Mouse (Mus musculus) lung, postnatal 0 days (tissue): ENCODE measurements around the gene Tubb4a. TPM values are rescaled to one million over a fixed set of nuclear protein-coding genes. Genes with fewer than 3 reads are reported as not detected.

Experiments
- ATAC-seq: fragments of 200-750 bp; cut with Nextera tagmentation; 2 replicates; pipeline ENCODE4 v1.8.0; 2017; ENCODE audit warnings: moderate library complexity
- DNase-seq: peaks from one replicate; pipeline ENCODE4 v3.0.0-alpha.2; 2016; ENCODE audit warnings: low spot score
- H3K27ac ChIP-seq: fragments of 300-500 bp; sonication (generic); 2 replicates; pipeline ENCODE4 v1.5.1; 2014; ENCODE audit warnings: antibody characterized with exemption, mild to moderate bottlenecking, low read length, mixed read lengths
- H3K27me3 ChIP-seq: fragments of 300-500 bp; sonication (generic); replicated peaks from 2 replicates; pipeline ENCODE4 v1.6.1; 2014; ENCODE audit warnings: low read length, mixed read lengths; ENCODE audit not compliant: insufficient read depth
- H3K36me3 ChIP-seq: fragments of 300-500 bp; sonication (generic); 2 replicates; pipeline ENCODE4 v1.6.1; 2014; ENCODE audit warnings: low read length, mixed read lengths; ENCODE audit not compliant: insufficient read depth
- H3K4me1 ChIP-seq: fragments of 300-500 bp; sonication (generic); 2 replicates; pipeline ENCODE4 v1.6.1; 2014; ENCODE audit warnings: antibody characterized with exemption, low read depth, low read length, mixed read lengths; ENCODE audit not compliant: insufficient read depth
- H3K4me2 ChIP-seq: fragments of 300-500 bp; sonication (generic); replicated peaks from 2 replicates; pipeline ENCODE4 v1.6.1; 2014; ENCODE audit warnings: low read depth, mild to moderate bottlenecking, low read length, moderate library complexity, mixed read lengths
- H3K4me3 ChIP-seq: fragments of 300-500 bp; sonication (generic); 2 replicates; pipeline ENCODE4 v1.5.1; 2014; ENCODE audit warnings: low read depth, low read length
- H3K9ac ChIP-seq: fragments of 300-500 bp; sonication (generic); replicated peaks from 2 replicates; pipeline ENCODE4 v1.6.1; 2014; ENCODE audit warnings: low read depth, mild to moderate bottlenecking
- H3K9me3 ChIP-seq: fragments of 300-500 bp; sonication (generic); 2 replicates; pipeline ENCODE4 v1.6.1; 2016; ENCODE audit warnings: low read length, mixed read lengths
- CTCF ChIP-seq: IDR thresholded peaks from 2 replicates; pipeline ENCODE4 v1.5.1; 2016; ENCODE audit warnings: antibody characterized with exemption, mild to moderate bottlenecking
- EP300 ChIP-seq: IDR thresholded peaks from 2 replicates; pipeline ENCODE4 v1.6.1; 2016; ENCODE audit warnings: antibody characterized with exemption, mild to moderate bottlenecking, control low read depth
- WGBS: fragments of 180-500 bp; shearing (Covaris S2); extraction: QIAGEN DNeasy Blood & Tissue Kit; methylation state at CpG from one replicate; pipeline ENCODE4 v1.1.7; 2014; 5-methylcytosine and 5-hydroxymethylcytosine counted together
- polyA plus RNA-seq: library from polyadenylated mRNA; unstranded; fragments of >200 nt; fragmentation: Nextera tagmentation; extraction: Ambion mirVana; gene quantifications from 2 replicates; pipeline ENCODE4 v1.2.1, GENCODE M21; 2015

The Tubb4a gene
- polyA plus RNA-seq, 1 experiment from 2014 or later = 7.5 TPM

GRCm38 (mm10) chr17:57105181-57106034 is 17.8 kb upstream of the Tubb4a start, which contains the start of gene Tnfsf9:
Gene Tnfsf9, plus strand, starts transcription at chr17:57105325.
- peak within 1 kb of the TSS; percentile 51 for H3K4me3 ChIP-seq
- ATAC-seq = peak; percentile 77
- H3K27me3 ChIP-seq = no peaks in the 10 kb centered on the region
- 0% methylated on average over 43 of the region's 61 CpGs for WGBS
- DNase-seq = peak; percentile 58
- no peaks in the 10 kb centered on the region for H3K9me3 ChIP-seq
- no peaks in the 10 kb centered on the region for H3K36me3 ChIP-seq
- H3K4me1 ChIP-seq = no peaks in the 10 kb centered on the region
- H3K9ac ChIP-seq = peak within 1 kb of the TSS; percentile 41
- peak within 1 kb of the TSS; percentile 87 for H3K4me2 ChIP-seq
- TF ChIP-seq CTCF = no peak
- TF ChIP-seq EP300 = no peak
- H3K27ac ChIP-seq = no peak within 1 kb of the TSS

DNA sequence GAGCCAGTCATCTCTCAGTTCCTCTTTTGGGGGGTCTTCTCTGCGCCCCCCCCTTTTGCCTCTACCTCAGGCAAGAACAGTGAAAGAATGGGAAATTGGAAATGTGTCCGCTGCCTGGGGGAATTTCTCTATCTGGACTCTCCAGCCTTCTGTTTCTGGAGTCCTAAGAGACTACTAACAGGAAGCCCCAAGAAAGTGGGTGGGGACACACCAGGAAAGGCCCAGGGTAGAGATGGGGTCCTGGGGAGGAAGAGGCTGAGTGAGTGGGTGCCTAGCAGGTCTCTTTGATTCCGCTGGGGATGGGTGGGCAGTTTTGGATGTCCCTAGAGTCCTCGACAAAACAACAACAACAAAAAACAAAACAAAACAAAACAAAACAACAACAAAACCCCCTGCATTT is 16.9 kb upstream of the Tubb4a start:
- no peak overlapping the region; the same call in 1 of the 2 replicates for H3K4me3 ChIP-seq
- ATAC-seq (no peak), DNase-seq (no peak)
- no peak for TF ChIP-seq CTCF
- TF ChIP-seq EP300 = no peak
- no peaks in the 10 kb centered on the region for H3K36me3 ChIP-seq
- H3K4me2 ChIP-seq = peak overlapping the region; percentile 87
- no peaks in the 10 kb centered on the region for H3K27me3 ChIP-seq
- no peaks in the 10 kb centered on the region for H3K9me3 ChIP-seq
- H3K4me1 ChIP-seq = no peaks in the 10 kb centered on the region
- no peak overlapping the region for H3K9ac ChIP-seq
- WGBS = 49% methylated on average over 4 of the region's 4 CpGs
- H3K27ac ChIP-seq = no peak overlapping the region

- H3K4me2 ChIP-seq = no peak overlapping the region
- no peaks in the 10 kb centered on the region for H3K9me3 ChIP-seq
- TF ChIP-seq EP300 = no peak
- no peak for TF ChIP-seq CTCF
- H3K36me3 ChIP-seq = no peaks in the 10 kb centered on the region
- no peak overlapping the region for H3K4me3 ChIP-seq
- H3K4me1 ChIP-seq = no peaks in the 10 kb centered on the region
- ATAC-seq (no peak), DNase-seq (no peak)
- WGBS = 77% methylated on average over 2 of the region's 2 CpGs
- H3K27ac ChIP-seq = no peak overlapping the region
- H3K9ac ChIP-seq = no peak overlapping the region
- H3K27me3 ChIP-seq = no peaks in the 10 kb centered on the region
Measured at GRCm38 (mm10) chr17:57102276-57102675, 14.7 kb upstream of the Tubb4a start.

- no peak for DNase-seq
- no peaks in the 10 kb centered on the region for H3K36me3 ChIP-seq
- no peak overlapping the region for H3K4me3 ChIP-seq
- TF ChIP-seq EP300 (no peak), CTCF (no peak)
- no peak overlapping the region for H3K27ac ChIP-seq
- WGBS = 10% methylated on average over 10 of the region's 10 CpGs
- no peaks in the 10 kb centered on the region for H3K9me3 ChIP-seq
- ATAC-seq = no peak
- H3K4me2 ChIP-seq = no peak overlapping the region
- no peaks in the 10 kb centered on the region for H3K4me1 ChIP-seq
- H3K9ac ChIP-seq = no peak overlapping the region
- no peaks in the 10 kb centered on the region for H3K27me3 ChIP-seq
Measured at GRCm38 (mm10) chr17:57099629-57100325, 12.2 kb upstream of the Tubb4a start.

- no peak for ATAC-seq
Measured at GRCm38 (mm10) chr17:57098321-57098720, 10.7 kb upstream of the Tubb4a start.

GRCm38 (mm10) chr17:57096623-57096920 is 9.0 kb upstream of the Tubb4a start:
- WGBS = 1% methylated on average over 11 of the region's 11 CpGs
- peak; percentile 66 for DNase-seq

More at GRCm38 (mm10) chr17:57098321-57098720, 10.7 kb upstream of the Tubb4a start:
- Histone ChIP-seq H3K9ac (no peak overlapping the region), H3K4me2 (no peak overlapping the region), H3K36me3 (no peaks in the 10 kb centered on the region), H3K4me3 (no peak overlapping the region), H3K9me3 (no peaks in the 10 kb centered on the region), H3K27ac (no peak overlapping the region), H3K4me1 (no peaks in the 10 kb centered on the region), H3K27me3 (no peaks in the 10 kb centered on the region)
- 54% methylated on average over 5 of the region's 5 CpGs for WGBS
- no peak for DNase-seq
- TF ChIP-seq CTCF = no peak
- TF ChIP-seq EP300 = no peak

More at GRCm38 (mm10) chr17:57096623-57096920, 9.0 kb upstream of the Tubb4a start:
- no peaks in the 10 kb centered on the region for H3K4me1 ChIP-seq
- H3K36me3 ChIP-seq = no peaks in the 10 kb centered on the region
- peak; percentile 95 for TF ChIP-seq CTCF
- TF ChIP-seq EP300 = no peak
- no peaks in the 10 kb centered on the region for H3K27me3 ChIP-seq
- peak; percentile 87 for ATAC-seq
- H3K9ac ChIP-seq = no peak overlapping the region
- H3K4me3 ChIP-seq = no peak overlapping the region
- H3K4me2 ChIP-seq = peak overlapping the region; percentile 40
- H3K27ac ChIP-seq = no peak overlapping the region
- no peaks in the 10 kb centered on the region for H3K9me3 ChIP-seq
